Mouse (Mus musculus) lung, postnatal 0 days (tissue): ENCODE results near the gene Rif1.

Experiments used
- CTCF ChIP-seq: IDR thresholded peaks from 2 replicates; pipeline ENCODE4 v1.5.1; 2016; ENCODE audit warnings: antibody characterized with exemption, mild to moderate bottlenecking
- EP300 ChIP-seq: IDR thresholded peaks from 2 replicates; pipeline ENCODE4 v1.6.1; 2016; ENCODE audit warnings: antibody characterized with exemption, mild to moderate bottlenecking, control low read depth

GRCm38 (mm10) chr2:52078666-52079065 lies 6.0 kb downstream of the Rif1 start:
- no peak for TF ChIP-seq CTCF
- TF ChIP-seq EP300: no peak
